Comparison of ENCODE assay signal across 16 mouse cellular contexts in the genomic region with DNA sequence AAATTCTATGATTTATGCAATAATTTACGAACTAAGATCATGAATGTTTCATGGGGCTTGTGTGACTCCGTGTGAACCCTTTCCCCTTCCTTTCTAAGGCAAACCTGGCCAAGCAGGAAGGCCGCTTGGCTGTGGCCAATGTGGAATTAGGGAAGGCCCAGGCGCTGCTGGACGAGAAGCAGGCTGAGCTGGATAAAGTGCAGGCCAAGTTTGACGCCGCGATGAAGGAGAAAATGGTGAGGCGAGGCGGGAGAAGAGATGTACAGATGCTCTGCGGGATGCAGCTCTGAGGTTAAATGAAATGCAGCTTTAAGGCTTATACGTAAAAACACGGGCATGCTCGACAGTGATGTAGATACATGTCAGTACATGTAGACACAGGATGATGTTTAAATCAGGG.
"Had no signal": no experiment of that assay in that cellular context is flagged by ENCODE, and none has a peak within 500 bp of the region (broad histone marks: within the 10 kb centered on the region; RNA-seq: fewer than 3 reads in every experiment).

No protein-coding gene starts in this region.

- H3K27me3 ChIP-seq: intestine, embryonic 15.5 days; liver, embryonic 13.5 days; megakaryocyte, embryonic 14.5 days; midbrain, embryonic 12.5 days had no signal

- H3K36me3 ChIP-seq: intestine, embryonic 15.5 days; liver, embryonic 13.5 days; midbrain, embryonic 12.5 days had no signal

- ATAC-seq: intestine, embryonic 15.5 days; lung, postnatal 0 days had no signal

- H3K4me1 ChIP-seq: intestine, embryonic 15.5 days; liver, embryonic 13.5 days; megakaryocyte, embryonic 14.5 days; midbrain, embryonic 12.5 days had no signal

- H3K4me2 ChIP-seq: intestine, embryonic 15.5 days; liver, embryonic 13.5 days; midbrain, embryonic 12.5 days had no signal

- H3K4me3 ChIP-seq: intestine, embryonic 15.5 days; layer of hippocampus, adult 2 months; liver, embryonic 13.5 days; megakaryocyte, embryonic 14.5 days; midbrain, embryonic 12.5 days had no signal

- DNase-seq: kidney, adult 11 months; kidney, adult 8-10 months; kidney, postnatal 14 days; layer of hippocampus, adult 9-11 months; left cerebral cortex, postnatal 4 days; liver, embryonic 13.5 days; lung, adult 2 months; lung, postnatal 36 days; thymus, adult 2 months; thymus, postnatal 14 days; thymus, postnatal 4 days had no signal

- H3K9ac ChIP-seq: intestine, embryonic 15.5 days; liver, embryonic 13.5 days; midbrain, embryonic 12.5 days had no signal

- H3K9me3 ChIP-seq: intestine, embryonic 15.5 days; liver, embryonic 13.5 days; midbrain, embryonic 12.5 days had no signal

- H3K27ac ChIP-seq: intestine, embryonic 15.5 days; layer of hippocampus, adult 2 months; liver, embryonic 13.5 days; midbrain, embryonic 12.5 days had no signal
